Mouse (Mus musculus) G1E (cell line): ENCODE results near the gene Apln.

ENCODE experiments used
- CTCF ChIP-seq: IDR thresholded peaks from 2 replicates; pipeline ENCODE4 v1.5.1; 2012; ENCODE audit warnings: low read depth, low read length, inconsistent platforms, mixed read lengths
- GATA1 ChIP-seq: IDR thresholded peaks from 2 replicates; pipeline ENCODE4 v1.6.1; 2012; ENCODE audit warnings: borderline replicate concordance, low read length, inconsistent platforms, mixed read lengths
- POLR2AphosphoS5 ChIP-seq: IDR thresholded peaks from 2 replicates; pipeline ENCODE4 v1.6.1; 2012; ENCODE audit warnings: low read depth, low read length, inconsistent platforms; ENCODE audit not compliant: insufficient replicate concordance
- TAL1 ChIP-seq: conservative IDR thresholded peaks from 2 replicates; pipeline ENCODE4 v1.6.1; 2012; ENCODE audit warnings: low read depth, low read length, inconsistent platforms, mixed read lengths

DNA sequence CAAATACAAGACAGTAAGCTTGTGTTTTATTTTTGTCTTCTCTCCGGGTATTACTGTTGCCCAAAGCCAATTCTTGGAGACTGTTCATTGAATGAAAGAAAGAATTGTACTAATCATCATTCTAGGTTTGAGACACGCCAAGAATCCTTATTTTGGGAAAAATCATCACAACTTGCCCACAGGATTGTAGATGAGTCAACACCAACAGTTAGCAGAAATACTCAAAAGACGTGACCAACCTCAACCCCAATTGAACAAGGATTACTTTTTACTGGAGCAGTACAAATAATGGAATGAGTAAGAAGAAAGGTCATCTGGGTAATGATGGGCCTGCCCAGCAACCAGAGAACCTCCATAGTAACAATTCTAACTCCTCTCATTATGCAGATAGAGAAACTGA is 5.7 kb upstream of the Apln start:
- TF ChIP-seq CTCF (no peak), TAL1 (no peak), GATA1 (no peak), POLR2AphosphoS5 (no peak)
